Comparison of ENCODE assay signal across 16 mouse cellular contexts in genomic region chr16:87610556-87611295, GRCm38 (mm10). TPM values are rescaled to one million over a fixed set of nuclear protein-coding genes. Genes with fewer than 3 reads are reported as not detected.
DNase-seq lines count a peak whose midpoint lies in the region; ATAC-seq and TF ChIP-seq lines count a peak whose summit lies in the region.
"Had no signal": no experiment of that assay in that cellular context is flagged by ENCODE, and none has a peak within 500 bp of the region (broad histone marks: within the 10 kb centered on the region; RNA-seq: fewer than 3 reads in every experiment).

No protein-coding gene starts in this region.

- intact Hi-C loops in heart, adult 2 months (cut with DNase I), result no loop called here

- no peak for TF ChIP-seq POLR2A in heart, adult 2 months (IDR thresholded peaks at IDR 0.05; ENCODE audit: insufficient read depth, low read depth, low read length)
- 0 out of 2 replicates have a peak, but pooled peaks have one; percentile 19 for TF ChIP-seq POLR2A in liver, adult 2 months (IDR thresholded peaks at IDR 0.05; ENCODE audit: extremely low read depth, insufficient read depth, low read length)
- no peak for TF ChIP-seq POLR2A in bone marrow, adult 2 months (IDR thresholded peaks at IDR 0.05; ENCODE audit: borderline replicate concordance, control insufficient read depth, low read depth, low read length)

- no peaks in the 10 kb centered on the region for H3K9me3 ChIP-seq in liver, embryonic 11.5 days (ENCODE audit: control insufficient read depth, low read length)
- H3K9me3 ChIP-seq: limb, embryonic 13.5 days had no signal

- H3K4me3 ChIP-seq in heart, adult 2 months, result peak overlapping the region; percentile 29; the same call in 1 of the 2 replicates
- H3K4me3 ChIP-seq in liver, adult 2 months (ENCODE audit: insufficient read depth, low read depth, low read length), result peak overlapping the region; percentile 48
- no peak overlapping the region for H3K4me3 ChIP-seq in liver, embryonic 11.5 days (ENCODE audit: low read depth, low read length)
- H3K4me3 ChIP-seq in bone marrow, adult 2 months (replicated peaks; ENCODE audit: control insufficient read depth, low read depth, low read length), result peak overlapping the region; percentile 69
- H3K4me3 ChIP-seq: left cerebral cortex, adult 2 months; limb, embryonic 13.5 days had no signal

- H3K9ac ChIP-seq in heart, adult 2 months (ENCODE audit: low read depth, low read length), result no peak overlapping the region
- H3K9ac ChIP-seq in liver, adult 2 months (ENCODE audit: low read depth, low read length), result peak overlapping the region; percentile 75
- no peak overlapping the region for H3K9ac ChIP-seq in liver, embryonic 11.5 days (ENCODE audit: low read depth, low read length)
- H3K9ac ChIP-seq: forebrain, postnatal 0 days; limb, embryonic 13.5 days had no signal

- WGBS in heart, adult 2 months, result 58% methylated on average over 21 of the region's 21 CpGs
- WGBS in liver, adult 2 months, result 21% methylated on average over 21 of the region's 21 CpGs
- 75% methylated on average over 21 of the region's 21 CpGs for WGBS in liver, embryonic 11.5 days
- 58% methylated on average over 21 of the region's 21 CpGs for WGBS in bone marrow, adult 2 months

- no peak overlapping the region for H3K27ac ChIP-seq in heart, adult 2 months
- peak overlapping the region; percentile 94 for H3K27ac ChIP-seq in liver, adult 2 months (replicated peaks; ENCODE audit: insufficient read depth, low read depth, low read length)
- no peak overlapping the region for H3K27ac ChIP-seq in liver, embryonic 11.5 days (ENCODE audit: low read depth, low read length)
- peak overlapping the region; percentile 72 for H3K27ac ChIP-seq in bone marrow, adult 2 months (ENCODE audit: control insufficient read depth, insufficient read depth, low read depth, low read length, poor library complexity)
- H3K27ac ChIP-seq: left cerebral cortex, adult 2 months; limb, embryonic 13.5 days had no signal

- no peaks in the 10 kb centered on the region for H3K27me3 ChIP-seq in heart, adult 2 months (ENCODE audit: control insufficient read depth, insufficient read depth, low read length)
- no peaks in the 10 kb centered on the region for H3K27me3 ChIP-seq in liver, adult 2 months (ENCODE audit: control insufficient read depth, insufficient read depth, low read length)
- H3K27me3 ChIP-seq in liver, embryonic 11.5 days (replicated peaks; ENCODE audit: control insufficient read depth, insufficient read depth, low read length), result no peaks in the 10 kb centered on the region
- H3K27me3 ChIP-seq: limb, embryonic 13.5 days had no signal

- no peak for TF ChIP-seq CTCF in heart, adult 2 months (IDR thresholded peaks at IDR 0.05)
- TF ChIP-seq CTCF in liver, adult 2 months (IDR thresholded peaks at IDR 0.05; ENCODE audit: low read depth, low read length), result no peak
- TF ChIP-seq CTCF in bone marrow, adult 2 months (IDR thresholded peaks at IDR 0.05; ENCODE audit: control insufficient read depth, insufficient read depth, low read length), result 0 out of 2 replicates have a peak, but pooled peaks have one; percentile 4

- no peak for DNase-seq in heart, adult 2 months
- DNase-seq in heart, postnatal 4 days, result no peak
- peak; percentile 78 for DNase-seq in liver, adult 2 months (ENCODE audit: extremely low read depth, low read depth, low spot score)
- DNase-seq in liver, embryonic 11.5 days (ENCODE audit: low spot score), result no peak
- peak; percentile 48 for DNase-seq in CD4-positive, CD25-positive, alpha-beta regulatory T cell, adult 2 months (ENCODE audit: low read depth, low spot score)
- no peak for DNase-seq in urinary bladder, postnatal 25 days (ENCODE audit: low spot score)
- DNase-seq: cerebellum, adult 18-20 months; embryo, embryonic 11 days; forebrain, postnatal 0 days; right cerebral cortex, postnatal 14 days had no signal

- H3K4me1 ChIP-seq in heart, adult 2 months (ENCODE audit: control insufficient read depth, insufficient read depth, low read length), result no peaks in the 10 kb centered on the region; the same call in none of the 2 replicates
- peaks cover 4% of the 10 kb centered on the region; the same call in 1 of the 2 replicates for H3K4me1 ChIP-seq in liver, adult 2 months (ENCODE audit: control insufficient read depth, insufficient read depth, low read length)
- no peaks in the 10 kb centered on the region for H3K4me1 ChIP-seq in liver, embryonic 11.5 days (replicated peaks; ENCODE audit: control insufficient read depth, insufficient read depth, low read length)
- H3K4me1 ChIP-seq in bone marrow, adult 2 months (ENCODE audit: control insufficient read depth, insufficient read depth, low read length), result no peaks in the 10 kb centered on the region; the same call in none of the 2 replicates
- H3K4me1 ChIP-seq: limb, embryonic 13.5 days had no signal

- no peak for TF ChIP-seq EP300 in heart, adult 2 months (IDR thresholded peaks at IDR 0.05; ENCODE audit: insufficient read depth, low read depth, low read length)

- no peaks in the 10 kb centered on the region for H3K79me2 ChIP-seq in heart, adult 2 months (replicated peaks; ENCODE audit: control insufficient read depth, insufficient read depth, low read length)
- H3K79me2 ChIP-seq in liver, adult 2 months (ENCODE audit: control insufficient read depth, insufficient read depth, low read length), result no peaks in the 10 kb centered on the region

- ATAC-seq in liver, embryonic 11.5 days (replicated peaks; ENCODE audit: low FRiP score), result no peak
- ATAC-seq in erythroid progenitor cell, adult 5-6 weeks (replicated peaks; ENCODE audit: low FRiP score, poor library complexity, severe bottlenecking), result no peak
- ATAC-seq: forebrain, postnatal 0 days had no signal

- H3K36me3 ChIP-seq in heart, adult 2 months (ENCODE audit: control insufficient read depth, insufficient read depth, low read length), result no peaks in the 10 kb centered on the region
- H3K36me3 ChIP-seq in liver, adult 2 months (ENCODE audit: control insufficient read depth, insufficient read depth, low read length), result no peaks in the 10 kb centered on the region
- no peaks in the 10 kb centered on the region for H3K36me3 ChIP-seq in liver, embryonic 11.5 days (ENCODE audit: control insufficient read depth, insufficient read depth, low read length)
- H3K36me3 ChIP-seq: limb, embryonic 13.5 days had no signal

- H3K4me2 ChIP-seq in liver, embryonic 11.5 days, result no peak overlapping the region
- H3K4me2 ChIP-seq: limb, embryonic 13.5 days had no signal

RNA-seq across cellular contexts. Expression of gene Map3k7cl, which starts 57.6 kb away (rescaled TPM):
- total RNA-seq in heart, adult 2 months (2021), result 1 to 10 TPM; 2.0 to 2.2 TPM
- 1.5 and 1.6 TPM in 2 replicates for polyA plus RNA-seq in heart, adult 2 months (2012; rRNA removed)
- total RNA-seq in heart, postnatal 4 days (2021), result 1 to 10 TPM; 9.4 to 9.5 TPM
- 0.07 TPM in 1 of 2 replicates, not detected in the other for total RNA-seq in liver, adult 2 months (2014; rRNA removed)
- not detected in 2 replicates for polyA plus RNA-seq in liver, adult 2 months (2012; rRNA removed)
- not detected in 2 replicates for polyA plus RNA-seq in liver, embryonic 11.5 days (2014; fragmentation: Nextera tagmentation; extraction: Ambion mirVana)
- not detected in 2 replicates for polyA plus RNA-seq in bone marrow, adult 2 months (2011; ENCODE audit: insufficient read depth, insufficient read length, low replicate concordance, missing spikeins)
- total RNA-seq in erythroid progenitor cell, adult 5-6 weeks (2015; ENCODE audit: low replicate concordance), result not detected in 2 replicates
- total RNA-seq in erythroid progenitor cell, adult 5-6 weeks (2017; ENCODE audit: low replicate concordance), result not detected in 2 replicates
- total RNA-seq: forebrain, postnatal 0 days; megakaryocyte progenitor cell, adult 5-6 weeks; monocyte, adult 5-6 weeks had no signal
- polyA plus RNA-seq: forebrain, postnatal 0 days had no signal

Comparison
In these comparisons a context has a peak if more than half of its experiments do, and no peak if none do; other contexts are left out.
1. DNase-seq: peak in liver, adult 2 months (single experiment) and CD4-positive, CD25-positive, alpha-beta regulatory T cell, adult 2 months (single experiment); none in heart, adult 2 months (0 of 2), heart, postnatal 4 days (single experiment), liver, embryonic 11.5 days (single experiment) and urinary bladder, postnatal 25 days (single experiment).
2. H3K27ac ChIP-seq: peak in liver, adult 2 months (single experiment) and bone marrow, adult 2 months (single experiment); none in heart, adult 2 months (single experiment) and liver, embryonic 11.5 days (single experiment).